Mouse (Mus musculus): Measurements from ENCODE around the gene Cspg4. TPM values are rescaled to one million over a fixed set of nuclear protein-coding genes. Genes with fewer than 3 reads are reported as not detected.
"Not testable (repeated sequence)": the region's sequence is repeated elsewhere in the genome, so short reads cannot be mapped to it uniquely, and the experiment has no call there.

The Cspg4 gene
- polyA plus RNA-seq, 1 experiment: not detected

DNA sequence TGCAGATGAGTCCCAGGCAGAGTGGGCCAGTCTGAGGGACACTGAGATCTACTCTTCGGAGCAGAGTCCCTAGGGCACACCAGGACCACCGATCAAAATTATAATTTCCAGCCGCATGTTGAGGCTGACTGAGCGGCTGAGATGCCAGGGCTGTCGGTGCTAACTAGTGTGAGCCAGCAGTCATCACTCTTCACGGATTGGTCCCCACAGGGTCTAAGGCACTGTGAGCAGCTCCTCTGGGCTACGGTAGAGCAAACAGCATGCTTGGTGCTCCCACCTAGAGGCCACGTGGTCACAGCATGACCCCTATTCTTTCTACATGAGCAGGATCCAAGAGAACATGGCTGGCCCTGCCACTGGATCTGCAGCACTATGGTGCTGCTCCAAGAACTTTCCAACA lies 28.5 kb downstream of the Cspg4 start:
- Histone ChIP-seq H3K9me3 (ENCODE audit: control insufficient read depth, low read length) (no peaks in the 10 kb centered on the region), H3K27me3 (ENCODE audit: control insufficient read depth) (no peaks in the 10 kb centered on the region), H3K4me3 (replicated peaks) (no peak overlapping the region), H3K36me3 (ENCODE audit: control insufficient read depth) (no peaks in the 10 kb centered on the region), H3K4me1 (ENCODE audit: control insufficient read depth) (peaks cover 4% of the 10 kb centered on the region)
- no peak for TF ChIP-seq TAL1 (IDR thresholded peaks at IDR 0.05; ENCODE audit: low read length)
- TF ChIP-seq GATA1 (IDR thresholded peaks at IDR 0.05; ENCODE audit: low read length): no peak

DNA sequence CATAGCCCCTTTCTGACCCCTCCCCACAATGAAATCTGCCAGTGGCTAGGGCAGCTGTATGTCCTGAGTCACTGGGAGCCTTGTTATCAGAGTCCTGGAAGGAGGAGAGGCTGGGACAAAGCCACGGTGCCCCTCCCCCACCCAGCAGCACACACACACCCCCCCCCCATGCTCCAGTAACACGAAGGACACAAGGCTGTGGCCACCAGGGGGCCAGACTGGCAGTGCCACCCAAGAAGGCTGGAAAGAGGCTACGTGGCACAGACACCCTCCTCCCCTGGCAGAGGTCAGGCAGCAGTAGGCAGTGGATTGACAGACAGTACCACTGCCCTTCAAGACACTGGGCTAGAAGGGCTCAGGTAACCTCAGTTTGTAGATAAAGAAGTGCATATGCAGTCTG lies 29.2 kb downstream of the Cspg4 start:
- no peaks in the 10 kb centered on the region for H3K36me3 ChIP-seq (ENCODE audit: control insufficient read depth)
- H3K4me3 ChIP-seq (replicated peaks): no peak overlapping the region
- H3K27me3 ChIP-seq (ENCODE audit: control insufficient read depth): no peaks in the 10 kb centered on the region
- TF ChIP-seq TAL1 (IDR thresholded peaks at IDR 0.05; ENCODE audit: low read length): no peak
- TF ChIP-seq GATA1 (IDR thresholded peaks at IDR 0.05; ENCODE audit: low read length): no peak
- H3K4me1 ChIP-seq (ENCODE audit: control insufficient read depth): peaks cover 4% of the 10 kb centered on the region
- no peaks in the 10 kb centered on the region for H3K9me3 ChIP-seq (ENCODE audit: control insufficient read depth, low read length)

DNA sequence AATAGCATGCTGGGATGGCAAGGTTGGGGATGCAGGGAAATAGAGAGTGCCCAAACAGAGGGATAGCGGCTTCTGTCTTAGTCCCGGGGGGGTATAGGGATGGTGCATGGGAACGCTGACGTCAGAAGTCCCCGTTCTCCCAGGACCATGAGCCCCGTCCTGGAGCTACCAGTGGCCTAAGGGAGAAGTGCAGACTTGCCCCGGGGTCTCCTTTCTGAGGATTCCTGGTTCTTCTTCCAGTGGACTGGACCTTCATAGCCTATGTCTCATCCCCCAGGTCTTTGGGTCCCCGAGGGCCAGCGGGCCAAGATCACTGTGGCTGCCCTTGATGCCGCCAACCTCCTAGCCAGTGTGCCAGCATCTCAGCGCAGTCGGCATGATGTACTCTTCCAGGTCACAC lies 31.9 kb downstream of the Cspg4 start:
- TF ChIP-seq TAL1 (IDR thresholded peaks at IDR 0.05; ENCODE audit: low read length) (no peak), GATA1 (IDR thresholded peaks at IDR 0.05; ENCODE audit: low read length) (no peak)
- Histone ChIP-seq H3K4me3 (replicated peaks) (no peak overlapping the region), H3K27me3 (ENCODE audit: control insufficient read depth) (no peaks in the 10 kb centered on the region), H3K4me1 (ENCODE audit: control insufficient read depth) (no peaks in the 10 kb centered on the region), H3K9me3 (ENCODE audit: control insufficient read depth, low read length) (no peaks in the 10 kb centered on the region), H3K36me3 (ENCODE audit: control insufficient read depth) (no peaks in the 10 kb centered on the region)

DNA sequence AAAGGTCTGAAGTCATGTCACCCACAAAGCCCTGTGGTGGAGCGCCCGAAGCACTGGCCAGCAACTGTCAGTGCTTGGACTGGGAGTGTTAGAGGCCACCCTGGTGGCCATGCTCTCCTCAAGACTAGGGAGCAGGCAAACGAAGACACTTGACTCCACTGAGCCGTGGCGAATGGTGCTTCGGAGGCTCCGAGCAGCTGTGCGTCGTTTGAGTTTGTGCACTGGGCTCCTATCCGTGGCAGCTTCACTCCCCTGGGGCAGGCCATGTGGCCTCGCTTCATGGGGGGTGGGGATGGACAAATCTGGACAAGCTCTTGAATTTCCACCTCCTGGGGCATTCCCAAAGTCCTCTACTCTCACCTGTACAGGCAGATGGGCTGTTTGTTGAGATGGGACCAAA lies 34.6 kb downstream of the Cspg4 start:
- Histone ChIP-seq H3K4me3 (replicated peaks) (no peak overlapping the region), H3K36me3 (ENCODE audit: control insufficient read depth) (no peaks in the 10 kb centered on the region), H3K27me3 (ENCODE audit: control insufficient read depth) (no peaks in the 10 kb centered on the region), H3K4me1 (ENCODE audit: control insufficient read depth) (no peaks in the 10 kb centered on the region; the same call in 1 of the 2 replicates), H3K9me3 (ENCODE audit: control insufficient read depth, low read length) (no peaks in the 10 kb centered on the region)
- TF ChIP-seq GATA1 (IDR thresholded peaks at IDR 0.05; ENCODE audit: low read length) (no peak), TAL1 (IDR thresholded peaks at IDR 0.05; ENCODE audit: low read length) (no peak)

DNA sequence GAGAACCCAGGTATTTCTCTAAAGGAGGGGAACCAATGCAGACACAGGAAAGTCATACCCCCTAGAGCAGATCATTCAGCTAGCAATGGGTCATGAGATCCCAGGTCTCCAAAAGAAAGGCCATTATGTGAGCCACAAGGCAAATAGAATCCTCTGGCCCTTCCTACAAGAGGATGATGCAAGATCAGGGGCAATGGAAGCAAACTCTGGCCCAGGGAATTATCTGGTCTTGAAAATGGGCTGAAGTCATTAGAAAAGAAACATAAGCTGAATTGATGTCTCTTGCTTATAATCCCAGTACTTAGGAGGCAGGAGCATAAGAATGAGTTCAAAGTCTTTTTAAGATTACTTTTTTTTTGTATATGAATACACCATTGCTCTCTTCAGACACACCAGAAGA lies 35.2 kb downstream of the Cspg4 start:
- Histone ChIP-seq H3K36me3 (ENCODE audit: control insufficient read depth) (no peaks in the 10 kb centered on the region), H3K27me3 (ENCODE audit: control insufficient read depth) (no peaks in the 10 kb centered on the region), H3K9me3 (ENCODE audit: control insufficient read depth, low read length) (no peaks in the 10 kb centered on the region), H3K4me1 (ENCODE audit: control insufficient read depth) (no peaks in the 10 kb centered on the region; the same call in 1 of the 2 replicates), H3K4me3 (replicated peaks) (no peak overlapping the region)
- no peak for TF ChIP-seq TAL1 (IDR thresholded peaks at IDR 0.05; ENCODE audit: low read length)
- TF ChIP-seq GATA1 (IDR thresholded peaks at IDR 0.05; ENCODE audit: low read length): no peak

DNA sequence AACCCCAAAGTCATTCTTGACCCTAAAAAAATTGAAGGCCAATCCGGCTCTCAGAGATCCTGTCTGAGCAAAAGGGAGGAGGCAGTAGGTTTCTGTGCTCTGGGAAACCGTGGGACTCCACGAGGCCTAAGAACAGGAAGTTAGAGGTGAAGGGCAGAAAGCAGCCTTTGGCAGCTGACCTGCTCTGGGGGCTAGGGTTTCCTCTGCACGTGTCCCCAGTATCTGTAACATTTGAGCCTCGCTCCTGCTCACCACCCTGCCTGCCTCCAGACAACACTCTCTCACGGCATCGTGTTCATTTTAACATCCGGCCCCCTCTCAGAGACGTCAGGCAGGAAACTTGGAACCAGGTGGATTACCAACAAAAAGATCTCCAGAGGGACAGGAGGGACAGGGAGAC lies 35.7 kb downstream of the Cspg4 start:
- Histone ChIP-seq H3K9me3 (ENCODE audit: control insufficient read depth, low read length) (no peaks in the 10 kb centered on the region), H3K27me3 (ENCODE audit: control insufficient read depth) (no peaks in the 10 kb centered on the region), H3K4me1 (ENCODE audit: control insufficient read depth) (no peaks in the 10 kb centered on the region; the same call in 1 of the 2 replicates), H3K4me3 (replicated peaks) (no peak overlapping the region), H3K36me3 (ENCODE audit: control insufficient read depth) (no peaks in the 10 kb centered on the region)
- TF ChIP-seq GATA1 (IDR thresholded peaks at IDR 0.05; ENCODE audit: low read length) (no peak), TAL1 (IDR thresholded peaks at IDR 0.05; ENCODE audit: low read length) (no peak)

DNA sequence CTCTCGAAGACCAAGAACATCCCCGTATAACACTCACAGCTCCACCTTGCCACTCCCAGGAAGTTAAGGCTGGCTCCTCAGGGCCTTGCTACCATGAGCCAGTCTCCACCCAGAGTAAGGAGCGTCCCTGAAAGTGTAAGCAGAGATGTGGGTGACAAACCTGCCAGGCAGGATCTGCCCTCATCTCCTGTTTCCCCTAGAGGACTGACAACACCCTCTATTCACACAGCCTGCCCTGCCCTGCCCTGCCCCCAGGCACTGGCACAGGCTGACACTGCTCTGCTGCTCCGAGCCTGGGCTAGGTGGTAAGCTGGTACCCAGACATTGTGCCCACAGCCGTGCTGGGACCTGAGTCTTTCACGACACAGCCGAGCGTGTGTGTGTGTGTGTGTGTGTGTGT lies 36.4 kb downstream of the Cspg4 start:
- H3K36me3 ChIP-seq (ENCODE audit: control insufficient read depth): no peaks in the 10 kb centered on the region
- H3K9me3 ChIP-seq (ENCODE audit: control insufficient read depth, low read length): no peaks in the 10 kb centered on the region
- no peaks in the 10 kb centered on the region for H3K27me3 ChIP-seq (ENCODE audit: control insufficient read depth)
- TF ChIP-seq TAL1 (IDR thresholded peaks at IDR 0.05; ENCODE audit: low read length): no peak
- no peaks in the 10 kb centered on the region; the same call in 1 of the 2 replicates for H3K4me1 ChIP-seq (ENCODE audit: control insufficient read depth)
- no peak overlapping the region for H3K4me3 ChIP-seq (replicated peaks)

DNA sequence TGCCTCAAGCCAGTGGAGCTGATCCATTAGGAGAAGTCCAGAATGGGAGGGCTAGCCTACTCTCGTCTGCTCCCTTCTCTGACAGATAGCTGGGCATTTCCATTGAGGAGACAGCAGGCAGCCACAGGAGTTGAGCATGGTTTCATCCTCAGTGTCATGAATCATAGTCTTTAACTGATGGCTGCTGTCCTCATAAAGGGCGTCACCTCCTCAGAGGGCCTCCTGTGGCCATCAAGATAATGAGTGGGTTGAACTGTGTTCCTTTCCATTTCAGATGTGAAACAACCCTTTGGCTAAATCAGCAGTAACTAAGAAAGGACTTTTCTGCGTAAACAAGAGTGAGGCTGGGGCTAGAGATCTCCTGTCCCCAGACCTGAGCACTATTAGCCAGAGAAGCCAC lies 38.8 kb downstream of the Cspg4 start:
- no peaks in the 10 kb centered on the region for H3K27me3 ChIP-seq (ENCODE audit: control insufficient read depth)
- H3K4me1 ChIP-seq (ENCODE audit: control insufficient read depth): no peaks in the 10 kb centered on the region; the same call in 1 of the 2 replicates
- no peaks in the 10 kb centered on the region for H3K9me3 ChIP-seq (ENCODE audit: control insufficient read depth, low read length)
- H3K4me3 ChIP-seq (replicated peaks): no peak overlapping the region
- no peaks in the 10 kb centered on the region for H3K36me3 ChIP-seq (ENCODE audit: control insufficient read depth)
- TF ChIP-seq TAL1 (IDR thresholded peaks at IDR 0.05; ENCODE audit: low read length) (no peak), GATA1 (IDR thresholded peaks at IDR 0.05; ENCODE audit: low read length) (no peak)

DNA sequence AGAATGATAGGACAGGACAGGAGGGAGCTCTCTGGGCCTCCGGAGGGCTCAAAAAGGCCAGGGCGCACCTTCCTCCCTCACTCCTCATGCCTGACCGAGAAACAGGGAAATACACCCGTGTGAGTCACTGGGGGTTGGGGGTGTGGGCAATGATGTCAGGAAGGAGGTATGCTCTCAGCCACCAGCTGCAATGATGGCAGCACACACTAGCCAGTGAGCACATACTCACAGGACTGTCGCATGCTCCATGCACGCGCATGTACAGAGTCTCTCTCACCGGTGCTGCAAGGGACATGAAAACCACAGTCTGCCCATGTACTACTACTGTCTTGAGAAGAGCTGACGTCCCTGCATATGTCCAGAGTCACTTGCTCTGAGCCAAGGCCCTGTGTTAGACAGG lies 42.7 kb downstream of the Cspg4 start:
- Histone ChIP-seq H3K4me1 (ENCODE audit: control insufficient read depth) (no peaks in the 10 kb centered on the region; the same call in 1 of the 2 replicates), H3K4me3 (replicated peaks) (no peak overlapping the region), H3K27me3 (ENCODE audit: control insufficient read depth) (no peaks in the 10 kb centered on the region), H3K36me3 (ENCODE audit: control insufficient read depth) (no peaks in the 10 kb centered on the region), H3K9me3 (ENCODE audit: control insufficient read depth, low read length) (no peaks in the 10 kb centered on the region)
- TF ChIP-seq TAL1 (IDR thresholded peaks at IDR 0.05; ENCODE audit: low read length) (no peak), GATA1 (IDR thresholded peaks at IDR 0.05; ENCODE audit: low read length) (no peak)

DNA sequence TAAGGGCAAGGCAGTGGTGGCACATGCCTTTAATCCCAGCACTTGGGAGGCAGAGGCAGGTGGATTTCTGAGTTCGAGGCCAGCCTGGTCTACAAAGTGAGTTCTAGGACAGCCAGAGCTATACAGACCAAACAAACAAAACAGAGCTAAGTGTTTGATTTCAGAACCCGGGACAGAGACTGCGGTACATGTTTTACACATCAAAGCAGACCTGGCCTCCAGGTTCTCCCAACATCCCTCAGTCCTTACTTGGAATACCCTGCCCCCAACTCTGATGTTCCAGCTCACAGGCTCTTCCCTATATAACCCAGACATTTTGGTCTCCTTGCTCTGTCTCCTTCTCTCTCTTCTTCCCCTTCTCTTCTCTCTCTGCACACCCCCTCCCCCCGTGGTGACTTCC lies 45.2 kb downstream of the Cspg4 start:
- not testable (repeated sequence) for H3K4me1 ChIP-seq (ENCODE audit: control insufficient read depth); H3K4me3 ChIP-seq (replicated peaks); H3K9me3 ChIP-seq (ENCODE audit: control insufficient read depth, low read length); H3K27me3 ChIP-seq (ENCODE audit: control insufficient read depth); H3K36me3 ChIP-seq (ENCODE audit: control insufficient read depth)

Measured in erythroblast, embryonic 14.5 days (primary cell).